Mouse (Mus musculus): ENCODE data around the gene Trak1. TPM values are rescaled to one million over a fixed set of nuclear protein-coding genes. Genes with fewer than 3 reads are reported as not detected.

The Trak1 gene
- 39.4 TPM for polyA plus RNA-seq (2017; shearing (Covaris generic))

GRCm38 (mm10) chr9:121297171-121298064, at the start of gene Trak1:
Gene Trak1, plus strand, starts transcription at chr9:121297502.

GRCm38 (mm10) chr9:121277118-121278060, 19.9 kb upstream of the Trak1 start, which contains the start of gene Ulk4:
Gene Ulk4, minus strand, starts transcription at chr9:121277197.

GRCm38 (mm10) chr9:121495529-121495928, 198.2 kb downstream of the Trak1 start, which contains the start of gene Cck:
Gene Cck, minus strand, starts transcription at chr9:121495694.

Other genes starting within 250 kb of the Trak1 start
- gene Ulk4, start 20.3 kb upstream of the Trak1 start, polyA plus RNA-seq (2017; shearing (Covaris generic)) = 24.9 TPM
- gene Cck, start 198.2 kb downstream of the Trak1 start, polyA plus RNA-seq (2017; shearing (Covaris generic)) = not detected